Mouse (Mus musculus) CH12.LX (cell line): ENCODE results near the gene Lhx9. TPM values are rescaled to one million over a fixed set of nuclear protein-coding genes. Genes with fewer than 3 reads are reported as not detected.

Source experiments
- DNase-seq: peaks from one replicate; pipeline ENCODE4 v3.0.0-alpha.2; 2013; ENCODE audit errors: extremely low read depth
- H3K27ac ChIP-seq: 2 replicates; pipeline ENCODE4 v1.5.1; 2012; ENCODE audit warnings: low read depth, mild to moderate bottlenecking, control low read depth, moderate library complexity; ENCODE audit not compliant: insufficient read depth
- H3K27me3 ChIP-seq: replicated peaks from 2 replicates; pipeline ENCODE3; 2012; ENCODE audit warnings: inconsistent platforms
- H3K36me3 ChIP-seq, 2 experiments: replicated peaks in 1 of 2; 2 replicates each; pipeline versions ENCODE3 to v1.6.1; 2012; ENCODE audit warnings: inconsistent platforms in 1 of 2, low read length in 1 of 2, mild to moderate bottlenecking in 1 of 2, mixed read lengths in 1 of 2, moderate library complexity in 1 of 2; ENCODE audit not compliant: control insufficient read depth in 1 of 2, insufficient read depth in 1 of 2
- H3K4me1 ChIP-seq, 2 experiments: 2 replicates each; pipeline ENCODE4 v1.6.1; 2012; ENCODE audit warnings: inconsistent platforms in 1 of 2, moderate library complexity in 1 of 2; ENCODE audit not compliant: insufficient read depth in 2 of 2, control insufficient read depth in 1 of 2
- H3K4me2 ChIP-seq: 2 replicates; pipeline ENCODE4 v1.6.1; 2012; ENCODE audit warnings: low read depth, mild to moderate bottlenecking, control low read depth; ENCODE audit not compliant: poor library complexity, insufficient read depth, severe bottlenecking
- H3K4me3 ChIP-seq, 3 experiments: fragments of 150-350 bp in 1 of 3; sonication (generic) in 1 of 3; replicated peaks in 1 of 3; 2 replicates each; pipeline versions ENCODE3 to v1.5.1; 2011 to 2012; ENCODE audit warnings: low read depth in 2 of 3, low read length in 2 of 3, mild to moderate bottlenecking in 2 of 3, moderate library complexity in 2 of 3, control low read depth in 1 of 3, improper control_type of control experiment in 1 of 3, inconsistent platforms in 1 of 3, mixed read lengths in 1 of 3; ENCODE audit not compliant: poor library complexity in 1 of 3
- H3K79me2 ChIP-seq: replicated peaks from 2 replicates; pipeline ENCODE4 v1.6.1; 2012; ENCODE audit warnings: mild to moderate bottlenecking, moderate library complexity; ENCODE audit not compliant: control insufficient read depth, poor library complexity, insufficient read depth, severe bottlenecking; ENCODE audit errors: extremely low read depth
- H3K9ac ChIP-seq: 2 replicates; pipeline ENCODE4 v1.6.1; 2012; ENCODE audit warnings: low read depth, mild to moderate bottlenecking, control low read depth, moderate library complexity; ENCODE audit not compliant: insufficient read depth
- H3K9me3 ChIP-seq: replicated peaks from 2 replicates; pipeline ENCODE3; 2012; ENCODE audit warnings: low read length, inconsistent platforms, mixed read lengths
- CTCF ChIP-seq, 2 experiments: IDR thresholded peaks in 1 of 2; conservative IDR thresholded peaks in 1 of 2; 2 replicates each; pipeline ENCODE4 v1.5.1; 2011 to 2012; ENCODE audit warnings: low read depth in 2 of 2, low read length in 2 of 2, improper control_type of control experiment in 1 of 2, inconsistent platforms in 1 of 2, mild to moderate bottlenecking in 1 of 2, moderate library complexity in 1 of 2
- ELF1 ChIP-seq: IDR thresholded peaks from 2 replicates; pipeline ENCODE4 v1.6.1; 2014; ENCODE audit warnings: low read depth, mild to moderate bottlenecking, inconsistent platforms, low read length, improper control_type of control experiment
- GABPA ChIP-seq: IDR thresholded peaks from 2 replicates; pipeline ENCODE4 v1.6.1; 2012; ENCODE audit warnings: low read depth, low read length, improper control_type of control experiment, inconsistent platforms; ENCODE audit not compliant: insufficient replicate concordance
- IRF4 ChIP-seq: IDR thresholded peaks from 2 replicates; pipeline ENCODE4 v1.6.1; 2014; ENCODE audit warnings: low read depth, mild to moderate bottlenecking, inconsistent platforms, low read length, improper control_type of control experiment
- JUND ChIP-seq: conservative IDR thresholded peaks from 2 replicates; pipeline ENCODE4 v1.6.1; 2011; ENCODE audit warnings: low read depth, low read length, improper control_type of control experiment
- MAFK ChIP-seq: IDR thresholded peaks from 2 replicates; pipeline ENCODE4 v1.6.1; 2011; ENCODE audit warnings: low read length, improper control_type of control experiment; ENCODE audit not compliant: insufficient replicate concordance
- MXI1 ChIP-seq: IDR thresholded peaks from 2 replicates; pipeline ENCODE4 v1.6.1; 2011; ENCODE audit warnings: mild to moderate bottlenecking, low read depth, low read length, improper control_type of control experiment
- NELFE ChIP-seq: IDR thresholded peaks from 2 replicates; pipeline ENCODE4 v1.6.1; 2011; ENCODE audit warnings: low read depth, low read length, improper control_type of control experiment
- NRF1 ChIP-seq: IDR thresholded peaks from 2 replicates; pipeline ENCODE4 v1.6.1; 2014; ENCODE audit warnings: low read depth, mild to moderate bottlenecking, inconsistent platforms, low read length, improper control_type of control experiment, moderate library complexity
- POLR2A ChIP-seq: IDR thresholded peaks from 2 replicates; pipeline ENCODE4 v1.6.1; 2011; ENCODE audit warnings: low read depth, mild to moderate bottlenecking, improper control_type of control experiment, low read length
- RCOR1 ChIP-seq: conservative IDR thresholded peaks from 2 replicates; pipeline ENCODE4 v1.6.1; 2012; ENCODE audit warnings: low read depth, mild to moderate bottlenecking, inconsistent platforms, low read length, improper control_type of control experiment
- SIN3A ChIP-seq: IDR thresholded peaks from 2 replicates; pipeline ENCODE4 v1.6.1; 2012; ENCODE audit warnings: low read length, improper control_type of control experiment, inconsistent platforms
- TBP ChIP-seq: conservative IDR thresholded peaks from 2 replicates; pipeline ENCODE4 v1.6.1; 2011; ENCODE audit warnings: low read depth, low read length, improper control_type of control experiment
- UBTF ChIP-seq: IDR thresholded peaks from 2 replicates; pipeline ENCODE4 v1.6.1; 2012; ENCODE audit warnings: low read depth, mild to moderate bottlenecking, inconsistent platforms, low read length, improper control_type of control experiment, moderate library complexity
- USF1 ChIP-seq: IDR thresholded peaks from 2 replicates; pipeline ENCODE4 v1.6.1; 2014; ENCODE audit warnings: low read depth, mild to moderate bottlenecking, inconsistent platforms, low read length, improper control_type of control experiment
- ZC3H11A ChIP-seq: IDR thresholded peaks from 2 replicates; pipeline ENCODE4 v1.6.1; 2012; ENCODE audit warnings: low read depth, mild to moderate bottlenecking, inconsistent platforms, low read length, improper control_type of control experiment
- dilution Hi-C: fragments of 300-500 bp; cut with MboI; formaldehyde crosslinking; loops from 2 replicates; pipeline ENCODE4 v1.14.3; 2020; ENCODE audit warnings: low sequenced_read_pairs; ENCODE audit not compliant: extremely low pct_unique_long_range_greater_than_20kb, extremely low pct_ligation_motif_present
- in situ Hi-C: fragments of 300-500 bp; cut with MboI; formaldehyde crosslinking; loops from 3 replicates; pipeline ENCODE4 v1.14.3; 2019; ENCODE audit warnings: low sequenced_read_pairs, low pct_ligation_motif_present, low pct_unique_long_range_greater_than_20kb, mixed read lengths
- polyA plus RNA-seq: library from polyadenylated mRNA; unstranded; fragments of >175 nt; gene quantifications from 2 replicates; pipeline ENCODE4 v1.2.1, GENCODE M21; 2012; ENCODE audit warnings: low read depth; ENCODE audit not compliant: insufficient read length
- total RNA-seq, 2 experiments: library from RNA; depleted of rRNA; stranded (reverse); fragments of 300-350 nt in 1 of 2; fragments of >200 nt in 1 of 2; gene quantifications; 2 replicates each; pipeline ENCODE4 v1.2.3; 2012 to 2014

The Lhx9 gene
- total and polyA plus RNA-seq, 3 experiments = 0.09 to 0.23 (median 0.21) TPM

GRCm38 (mm10) chr1:138846131-138846530 lies 2.2 kb downstream of the Lhx9 start:
- H3K4me1 ChIP-seq = no peaks in the 10 kb centered on the region; a peak in 1 of 4 replicates
- no peaks in the 10 kb centered on the region for H3K79me2 ChIP-seq
- dilution Hi-C loops (no loop called here), in situ Hi-C loops (loop anchor here (25.0 kb wide), 2 partner anchors 241 to 316 kb away; no protein-coding TSS in a partner anchor)
- H3K9ac ChIP-seq = no peak overlapping the region
- H3K9me3 ChIP-seq = no peaks in the 10 kb centered on the region
- no peak for DNase-seq
- H3K27ac ChIP-seq = no peak overlapping the region
- H3K27me3 ChIP-seq = no peaks in the 10 kb centered on the region
- H3K36me3 ChIP-seq = peaks cover 0 to 5% of the 10 kb centered on the region in 2 experiments
- no peak for TF ChIP-seq ELF1
- no peak overlapping the region for H3K4me3 ChIP-seq
- H3K4me2 ChIP-seq = no peak overlapping the region

GRCm38 (mm10) chr1:138845481-138845880 lies 2.9 kb downstream of the Lhx9 start:
- no peaks in the 10 kb centered on the region for H3K9me3 ChIP-seq
- H3K79me2 ChIP-seq = no peaks in the 10 kb centered on the region
- no peaks in the 10 kb centered on the region; a peak in 1 of 4 replicates for H3K4me1 ChIP-seq
- dilution Hi-C loops = no loop called here
- no peak overlapping the region for H3K27ac ChIP-seq
- no peak overlapping the region for H3K9ac ChIP-seq
- DNase-seq = no peak
- no peaks in the 10 kb centered on the region for H3K27me3 ChIP-seq
- no peak overlapping the region for H3K4me3 ChIP-seq
- no peak overlapping the region for H3K4me2 ChIP-seq
- in situ Hi-C loops = loop anchor here (25.0 kb wide), 2 partner anchors 242 to 317 kb away; no protein-coding TSS in a partner anchor
- no peaks in the 10 kb centered on the region for H3K36me3 ChIP-seq
- no peak for TF ChIP-seq ELF1
- TF ChIP-seq JUND = no peak
- TF ChIP-seq IRF4 = no peak
- TF ChIP-seq UBTF = no peak
- TF ChIP-seq POLR2A = no peak
- TF ChIP-seq CTCF (conservative IDR thresholded peaks at IDR 0.05 in 1 of 2, IDR thresholded peaks at IDR 0.05 in 1 of 2; ENCODE audit: low read depth in 2 of 2, low read length in 2 of 2) = no peak
- TF ChIP-seq MAFK = no peak
- TF ChIP-seq GABPA = no peak
- TF ChIP-seq MXI1 = no peak
- TF ChIP-seq USF1 = no peak
- TF ChIP-seq RCOR1 = no peak
- no peak for TF ChIP-seq NELFE
- TF ChIP-seq NRF1 = no peak
- TF ChIP-seq, all 38 proteins: peak for 0

- TF ChIP-seq ZC3H11A (no peak), SIN3A (0 out of 2 replicates have a peak, but pooled peaks have one; percentile 45), TBP (0 out of 2 replicates have a peak, but pooled peaks have one; percentile 4)
- Histone ChIP-seq H3K27ac (no peak overlapping the region), H3K9ac (peak overlapping the region; percentile 42), H3K4me2 (peak overlapping the region; percentile 77), H3K27me3 (no peaks in the 10 kb centered on the region), H3K36me3 (no peaks in the 10 kb centered on the region), H3K79me2 (no peaks in the 10 kb centered on the region), H3K9me3 (no peaks in the 10 kb centered on the region), H3K4me3 (no peak overlapping the region), H3K4me1 (no peaks in the 10 kb centered on the region; a peak in 1 of 4 replicates)
- in situ Hi-C loops = loop anchor here (25.0 kb wide), 2 partner anchors 243 to 318 kb away; no protein-coding TSS in a partner anchor
- DNase-seq = no peak
- dilution Hi-C loops = no loop called here
Measured at GRCm38 (mm10) chr1:138844166-138844565, 4.2 kb downstream of the Lhx9 start.
